Mouse (Mus musculus): ENCODE measurements at regions not wholly inside any gene's neighbourhood (a gene's known extent, or its start where the extent isn't known, plus 50 kb on each side); places are given as distances from the start of the nearest gene placed in this dataset.

GRCm38 (mm10) chr3:100401080-100401479 lies 88.0 kb downstream of the Tent5c start:
- H3K27me3 ChIP-seq (ENCODE audit: control insufficient read depth, insufficient read depth, low read length): no peaks in the 10 kb centered on the region
- no peak overlapping the region for H3K9ac ChIP-seq (replicated peaks; ENCODE audit: low read length)
- H3K9me3 ChIP-seq (ENCODE audit: control insufficient read depth, low read length): no peaks in the 10 kb centered on the region
- H3K4me3 ChIP-seq (replicated peaks; ENCODE audit: low read depth, low read length): no peak overlapping the region
- H3K4me2 ChIP-seq (ENCODE audit: low read length): no peak overlapping the region
- H3K4me1 ChIP-seq (ENCODE audit: control insufficient read depth, insufficient read depth, low read length): no peaks in the 10 kb centered on the region
- DNase-seq (no peak), ATAC-seq (ENCODE audit: low FRiP score, low TSS enrichment) (no peak)
- H3K36me3 ChIP-seq (ENCODE audit: control insufficient read depth, insufficient read depth, low read length): no peaks in the 10 kb centered on the region
- H3K27ac ChIP-seq (replicated peaks; ENCODE audit: low read depth, low read length): no peak overlapping the region
- WGBS: 96% methylated on average over 1 of the region's 1 CpGs

- no peak for ATAC-seq (ENCODE audit: low FRiP score, low TSS enrichment)
These were observed 91.6 kb downstream of the Tent5c start for GRCm38 (mm10) chr3:100397491-100397890.

GRCm38 (mm10) chr3:100394911-100395604 lies 94.1 kb downstream of the Tent5c start:
- Histone ChIP-seq H3K9me3 (ENCODE audit: control insufficient read depth, low read length) (no peaks in the 10 kb centered on the region), H3K27me3 (ENCODE audit: control insufficient read depth, insufficient read depth, low read length) (no peaks in the 10 kb centered on the region)
- WGBS: 86% methylated on average over 9 of the region's 9 CpGs

More at GRCm38 (mm10) chr3:100397491-100397890, 91.6 kb downstream of the Tent5c start:
- Histone ChIP-seq H3K9me3 (ENCODE audit: control insufficient read depth, low read length) (no peaks in the 10 kb centered on the region), H3K36me3 (ENCODE audit: control insufficient read depth, insufficient read depth, low read length) (no peaks in the 10 kb centered on the region), H3K27me3 (ENCODE audit: control insufficient read depth, insufficient read depth, low read length) (no peaks in the 10 kb centered on the region), H3K4me3 (replicated peaks; ENCODE audit: low read depth, low read length) (no peak overlapping the region), H3K9ac (replicated peaks; ENCODE audit: low read length) (no peak overlapping the region), H3K4me2 (ENCODE audit: low read length) (no peak overlapping the region), H3K27ac (replicated peaks; ENCODE audit: low read depth, low read length) (no peak overlapping the region), H3K4me1 (ENCODE audit: control insufficient read depth, insufficient read depth, low read length) (no peaks in the 10 kb centered on the region)
- no peak for DNase-seq
- 89% methylated on average over 3 of the region's 3 CpGs for WGBS

GRCm38 (mm10) chr3:100393956-100394355 lies 95.2 kb downstream of the Tent5c start:
- no peak for DNase-seq
- H3K27ac ChIP-seq (replicated peaks; ENCODE audit: low read depth, low read length): no peak overlapping the region
- no peaks in the 10 kb centered on the region for H3K4me1 ChIP-seq (ENCODE audit: control insufficient read depth, insufficient read depth, low read length)
- H3K27me3 ChIP-seq (ENCODE audit: control insufficient read depth, insufficient read depth, low read length): no peaks in the 10 kb centered on the region
- H3K9ac ChIP-seq (replicated peaks; ENCODE audit: low read length): no peak overlapping the region
- H3K9me3 ChIP-seq (ENCODE audit: control insufficient read depth, low read length): no peaks in the 10 kb centered on the region
- H3K4me3 ChIP-seq (replicated peaks; ENCODE audit: low read depth, low read length): no peak overlapping the region
- ATAC-seq (ENCODE audit: low FRiP score, low TSS enrichment): no peak
- no peak overlapping the region for H3K4me2 ChIP-seq (ENCODE audit: low read length)
- 82% methylated on average over 1 of the region's 1 CpGs for WGBS
- H3K36me3 ChIP-seq (ENCODE audit: control insufficient read depth, insufficient read depth, low read length): no peaks in the 10 kb centered on the region

More at GRCm38 (mm10) chr3:100394911-100395604, 94.1 kb downstream of the Tent5c start:
- Histone ChIP-seq H3K9ac (replicated peaks; ENCODE audit: low read length) (no peak overlapping the region), H3K4me1 (ENCODE audit: control insufficient read depth, insufficient read depth, low read length) (no peaks in the 10 kb centered on the region), H3K4me3 (replicated peaks; ENCODE audit: low read depth, low read length) (no peak overlapping the region), H3K36me3 (ENCODE audit: control insufficient read depth, insufficient read depth, low read length) (no peaks in the 10 kb centered on the region), H3K27ac (replicated peaks; ENCODE audit: low read depth, low read length) (no peak overlapping the region), H3K4me2 (ENCODE audit: low read length) (no peak overlapping the region)
- DNase-seq (no peak), ATAC-seq (ENCODE audit: low FRiP score, low TSS enrichment) (no peak)

- Histone ChIP-seq H3K36me3 (ENCODE audit: control insufficient read depth, insufficient read depth, low read length) (no peaks in the 10 kb centered on the region), H3K4me2 (ENCODE audit: low read length) (no peak overlapping the region), H3K27me3 (ENCODE audit: control insufficient read depth, insufficient read depth, low read length) (no peaks in the 10 kb centered on the region), H3K27ac (replicated peaks; ENCODE audit: low read depth, low read length) (no peak overlapping the region), H3K9me3 (ENCODE audit: control insufficient read depth, low read length) (no peaks in the 10 kb centered on the region), H3K4me1 (ENCODE audit: control insufficient read depth, insufficient read depth, low read length) (no peaks in the 10 kb centered on the region), H3K9ac (replicated peaks; ENCODE audit: low read length) (no peak overlapping the region), H3K4me3 (replicated peaks; ENCODE audit: low read depth, low read length) (no peak overlapping the region)
- 31% methylated on average over 1 of the region's 1 CpGs for WGBS
- DNase-seq (no peak), ATAC-seq (ENCODE audit: low FRiP score, low TSS enrichment) (no peak)
These were observed 106.9 kb downstream of the Tent5c start for GRCm38 (mm10) chr3:100382181-100382580.

- Histone ChIP-seq H3K9me3 (ENCODE audit: control insufficient read depth, low read length) (no peaks in the 10 kb centered on the region), H3K4me2 (ENCODE audit: low read length) (no peak overlapping the region), H3K27ac (replicated peaks; ENCODE audit: low read depth, low read length) (no peak overlapping the region), H3K9ac (replicated peaks; ENCODE audit: low read length) (no peak overlapping the region), H3K36me3 (ENCODE audit: control insufficient read depth, insufficient read depth, low read length) (no peaks in the 10 kb centered on the region), H3K4me1 (ENCODE audit: control insufficient read depth, insufficient read depth, low read length) (no peaks in the 10 kb centered on the region), H3K27me3 (ENCODE audit: control insufficient read depth, insufficient read depth, low read length) (no peaks in the 10 kb centered on the region), H3K4me3 (replicated peaks; ENCODE audit: low read depth, low read length) (no peak overlapping the region)
- ATAC-seq (ENCODE audit: low FRiP score, low TSS enrichment) (no peak), DNase-seq (no peak)
- 85% methylated on average over 2 of the region's 2 CpGs for WGBS
These were observed 107.8 kb downstream of the Tent5c start for GRCm38 (mm10) chr3:100381363-100381762.

- Histone ChIP-seq H3K27me3 (ENCODE audit: control insufficient read depth, insufficient read depth, low read length) (no peaks in the 10 kb centered on the region), H3K9ac (replicated peaks; ENCODE audit: low read length) (no peak overlapping the region), H3K36me3 (ENCODE audit: control insufficient read depth, insufficient read depth, low read length) (no peaks in the 10 kb centered on the region), H3K9me3 (ENCODE audit: control insufficient read depth, low read length) (no peaks in the 10 kb centered on the region), H3K27ac (replicated peaks; ENCODE audit: low read depth, low read length) (no peak overlapping the region), H3K4me3 (replicated peaks; ENCODE audit: low read depth, low read length) (no peak overlapping the region), H3K4me2 (ENCODE audit: low read length) (no peak overlapping the region), H3K4me1 (ENCODE audit: control insufficient read depth, insufficient read depth, low read length) (no peaks in the 10 kb centered on the region)
- no peak for ATAC-seq (ENCODE audit: low FRiP score, low TSS enrichment)
- WGBS: 80% methylated on average over 1 of the region's 1 CpGs
- no peak for DNase-seq
These were observed 113.0 kb downstream of the Tent5c start for GRCm38 (mm10) chr3:100376162-100376561.

GRCm38 (mm10) chr3:100366884-100367840 lies 122.0 kb downstream of the Tent5c start:
- Histone ChIP-seq H3K9me3 (ENCODE audit: control insufficient read depth, low read length) (no peaks in the 10 kb centered on the region), H3K4me1 (ENCODE audit: control insufficient read depth, insufficient read depth, low read length) (no peaks in the 10 kb centered on the region), H3K9ac (replicated peaks; ENCODE audit: low read length) (no peak overlapping the region), H3K27me3 (ENCODE audit: control insufficient read depth, insufficient read depth, low read length) (no peaks in the 10 kb centered on the region), H3K4me2 (ENCODE audit: low read length) (no peak overlapping the region), H3K36me3 (ENCODE audit: control insufficient read depth, insufficient read depth, low read length) (no peaks in the 10 kb centered on the region), H3K4me3 (replicated peaks; ENCODE audit: low read depth, low read length) (no peak overlapping the region), H3K27ac (replicated peaks; ENCODE audit: low read depth, low read length) (no peak overlapping the region)
- DNase-seq (no peak), ATAC-seq (ENCODE audit: low FRiP score, low TSS enrichment) (no peak)
- WGBS: 75% methylated on average over 7 of the region's 7 CpGs
